Mouse (Mus musculus) retina, postnatal 7 days (tissue): Measurements from ENCODE around the gene Gpr171.
"Not testable (repeated sequence)": the region's sequence is repeated elsewhere in the genome, so short reads cannot be mapped to it uniquely, and the experiment has no call there.

Experiments used
- DNase-seq: peaks from one replicate; pipeline ENCODE4 v3.0.0-alpha.2; 2012; ENCODE audit warnings: low read depth, low spot score

Gene Gpr171

GRCm38 (mm10) chr3:59101218-59101986 lies at the start of gene Gpr171:
Gene Gpr171, minus strand, starts transcription at chr3:59101821.
- DNase-seq, result no peak

- DNase-seq, result no peak
Observed at GRCm38 (mm10) chr3:59150624-59151023, 49.0 kb upstream of the Gpr171 start.

GRCm38 (mm10) chr3:59149646-59150045 lies 48.0 kb upstream of the Gpr171 start:
- DNase-seq, result no peak

DNA sequence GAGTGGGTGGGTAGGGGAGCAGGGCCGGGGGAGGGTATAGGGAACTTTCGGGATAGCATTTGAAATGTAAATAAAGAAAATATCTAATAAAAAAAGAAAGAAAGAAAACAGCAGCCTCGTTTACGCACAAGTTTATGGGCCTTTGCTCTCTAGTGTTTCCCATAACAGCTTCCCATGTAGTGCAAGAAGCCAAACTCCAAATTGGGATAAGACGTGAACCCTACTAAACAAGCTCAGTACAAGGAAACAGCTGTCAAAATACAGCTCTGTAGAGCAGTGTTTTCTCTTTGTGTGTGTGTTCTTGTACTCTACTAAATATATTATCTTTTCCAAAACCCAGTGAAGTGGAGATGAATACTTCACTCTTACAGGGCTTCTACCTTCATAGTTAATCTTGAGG lies 43.6 kb upstream of the Gpr171 start:
- no peak for DNase-seq

GRCm38 (mm10) chr3:59141507-59142305 lies 40.1 kb upstream of the Gpr171 start:
- no peak for DNase-seq

DNA sequence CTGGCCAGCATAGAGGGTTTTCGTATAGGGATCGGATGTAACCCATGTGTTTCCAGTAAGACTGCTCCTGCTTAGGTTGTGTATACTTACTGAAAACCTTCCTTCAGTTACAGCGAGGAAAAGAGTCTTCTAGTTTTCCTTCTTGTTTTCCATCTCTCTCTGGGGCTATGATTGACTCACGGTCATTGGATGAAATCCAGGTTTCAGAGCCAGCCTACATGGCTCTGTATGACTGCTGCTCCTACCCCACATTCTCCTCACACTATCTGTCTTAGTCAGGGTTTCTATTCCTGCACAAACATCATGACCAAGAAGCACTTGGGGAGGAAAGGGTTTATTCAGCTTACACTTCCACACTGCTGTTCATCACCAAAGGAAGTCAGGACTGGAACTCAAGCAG lies 39.3 kb upstream of the Gpr171 start:
- not testable (repeated sequence) for DNase-seq

GRCm38 (mm10) chr3:59140115-59140514 lies 38.5 kb upstream of the Gpr171 start:
- DNase-seq, result no peak

DNA sequence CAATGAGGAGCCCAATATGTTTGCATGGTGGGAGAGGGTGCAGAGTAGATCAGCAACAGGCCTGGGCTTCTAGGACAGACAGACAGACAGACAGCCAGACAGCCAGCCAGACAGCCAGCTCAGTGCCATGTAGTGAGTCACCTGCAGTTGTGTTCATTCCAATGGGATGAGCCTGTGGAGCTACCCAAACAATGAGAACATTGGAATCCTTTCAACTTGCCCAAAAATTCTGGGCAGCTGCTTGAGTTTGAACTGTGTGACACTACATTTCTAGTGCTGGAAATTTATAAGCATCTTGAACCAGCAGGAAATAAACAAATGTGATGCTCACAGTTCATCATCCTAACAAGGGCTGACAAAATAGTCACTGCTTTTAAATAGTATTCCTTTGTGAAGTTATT lies 38.0 kb upstream of the Gpr171 start:
- no peak for DNase-seq

- no peak for DNase-seq
Observed at GRCm38 (mm10) chr3:59138946-59139468, 37.4 kb upstream of the Gpr171 start.

DNA sequence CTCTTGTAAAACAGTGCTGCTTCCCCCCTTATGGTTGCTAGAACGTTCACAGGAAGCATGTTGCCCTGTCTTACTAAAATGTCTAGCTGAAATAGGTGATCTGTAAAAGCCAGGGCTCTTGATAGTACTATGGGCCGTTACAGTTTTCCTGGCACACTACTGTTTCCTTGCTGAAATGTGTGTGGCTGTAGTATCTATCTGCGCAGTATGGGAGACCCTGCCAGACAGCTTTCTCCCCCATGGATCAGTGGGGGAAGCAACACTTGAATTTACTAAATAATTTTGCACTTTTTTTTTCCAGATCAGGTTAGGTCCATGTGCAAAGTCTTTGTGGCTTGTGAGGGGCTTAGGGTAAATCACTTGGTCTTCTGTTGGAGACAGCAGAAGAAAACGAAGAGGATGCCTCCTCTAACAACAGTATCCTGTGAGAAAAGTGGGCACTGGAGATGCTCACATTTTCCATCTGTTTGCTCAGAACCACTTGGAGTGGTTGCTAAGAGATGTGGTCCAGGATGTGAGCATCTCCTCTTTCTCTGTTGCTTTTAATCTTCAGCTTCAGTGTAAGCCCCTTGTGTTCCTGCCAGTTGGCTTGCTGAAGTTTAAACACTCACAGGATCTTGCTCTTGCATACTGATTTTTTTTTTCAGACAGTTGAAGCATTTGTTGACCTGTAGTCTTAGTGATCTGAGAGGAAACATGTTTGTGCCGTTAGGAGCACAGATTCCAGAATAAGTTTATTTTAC lies 34.5 kb upstream of the Gpr171 start:
- DNase-seq, result no peak

DNA sequence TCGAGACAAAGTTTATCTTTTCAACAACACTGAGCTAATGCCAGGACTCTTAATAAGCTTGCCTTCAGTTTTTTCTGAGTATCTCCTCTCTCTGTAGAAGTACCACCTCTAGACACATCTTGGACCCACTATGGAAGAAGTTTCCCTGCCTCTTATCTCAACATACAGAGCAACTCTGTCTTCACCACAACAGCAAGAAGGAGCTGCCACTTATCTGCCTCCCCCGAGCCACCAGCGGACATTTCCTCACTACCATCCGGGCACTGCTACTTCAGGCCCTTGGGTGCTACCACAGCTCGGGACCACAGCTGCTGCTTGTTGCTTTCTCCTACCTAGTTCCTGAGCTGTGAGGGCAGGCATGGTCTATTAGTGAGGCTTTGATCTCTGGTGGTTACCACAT lies 31.6 kb upstream of the Gpr171 start:
- no peak for DNase-seq

GRCm38 (mm10) chr3:59131966-59132365 lies 30.3 kb upstream of the Gpr171 start:
- no peak for DNase-seq

- no peak for DNase-seq
Observed at GRCm38 (mm10) chr3:59131081-59131480, 29.5 kb upstream of the Gpr171 start.

DNA sequence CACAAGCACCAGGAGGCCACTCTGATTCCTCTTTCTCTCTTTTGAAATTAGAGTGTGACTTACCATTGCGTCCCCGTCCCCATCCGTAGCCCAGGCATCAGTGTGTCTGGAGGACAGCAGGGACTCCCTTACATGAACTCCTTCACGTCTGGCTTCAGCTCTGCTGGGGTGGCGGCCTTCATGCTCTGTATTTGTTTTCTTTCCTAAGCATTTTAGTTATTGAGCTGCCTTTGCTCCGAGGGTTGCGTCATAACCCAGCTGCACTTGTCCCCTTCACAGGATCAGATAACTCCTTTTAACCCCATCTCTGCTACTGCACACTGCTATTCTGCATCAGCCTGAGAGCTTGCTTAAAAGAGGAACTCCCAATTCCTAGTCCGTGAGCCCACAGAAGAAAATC lies 28.8 kb upstream of the Gpr171 start:
- no peak for DNase-seq

DNA sequence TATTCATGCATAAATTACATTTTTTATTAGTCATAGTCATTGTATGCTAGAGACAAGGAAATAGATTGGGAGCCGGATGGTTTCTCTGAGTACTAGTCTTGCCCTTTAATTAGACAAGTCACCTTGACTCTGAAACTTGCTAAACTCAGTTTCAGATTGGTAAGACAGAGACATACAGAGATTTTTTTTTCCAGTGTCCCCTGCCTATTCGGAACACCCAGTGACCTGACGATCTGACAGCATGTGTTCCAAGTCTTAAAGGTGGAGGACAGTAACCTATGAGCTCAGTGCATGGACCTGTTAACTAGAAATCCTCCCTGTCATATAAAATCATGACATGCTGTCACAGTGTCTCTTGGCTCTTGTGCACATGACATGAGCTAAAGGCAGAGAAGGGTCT lies 27.9 kb upstream of the Gpr171 start:
- no peak for DNase-seq

GRCm38 (mm10) chr3:59128681-59129080 lies 27.1 kb upstream of the Gpr171 start:
- DNase-seq, result no peak

DNA sequence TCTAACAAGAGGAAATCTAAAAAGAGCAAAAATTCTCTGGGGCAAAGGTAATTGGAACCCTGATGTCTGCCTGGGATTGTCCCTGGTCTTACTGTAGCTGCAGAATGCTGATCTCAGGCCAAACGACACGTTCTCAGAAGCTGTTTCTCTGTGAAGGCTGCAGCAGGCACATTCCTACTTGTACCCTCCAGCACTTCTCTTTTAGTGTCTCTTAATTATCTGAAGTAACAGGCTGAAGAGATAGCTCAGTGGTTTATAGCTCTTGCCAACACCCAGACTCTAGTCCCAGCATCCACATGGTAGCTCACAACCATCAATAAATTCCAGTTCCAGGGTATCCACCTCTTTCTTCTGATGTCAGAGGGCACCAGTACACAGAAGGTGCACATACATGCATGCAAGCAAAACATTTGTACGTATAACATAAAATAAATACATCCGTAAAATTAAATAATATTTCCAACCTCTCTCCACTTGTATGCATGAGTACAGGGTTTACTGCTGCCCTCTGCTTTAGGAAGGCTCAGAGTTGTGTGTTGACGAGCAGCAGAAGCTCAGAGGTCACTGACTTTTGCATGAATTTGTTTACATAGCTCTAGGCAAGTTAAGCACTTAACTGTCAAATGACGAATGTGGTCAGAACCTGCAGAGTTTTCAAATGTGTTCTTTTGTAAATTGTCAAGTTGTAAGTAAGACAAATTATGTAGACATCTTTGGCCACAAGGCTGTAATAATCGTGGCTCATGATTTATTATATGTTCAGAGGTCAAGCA lies 24.3 kb upstream of the Gpr171 start:
- no peak for DNase-seq

GRCm38 (mm10) chr3:59125022-59125421 lies 23.4 kb upstream of the Gpr171 start:
- no peak for DNase-seq

DNA sequence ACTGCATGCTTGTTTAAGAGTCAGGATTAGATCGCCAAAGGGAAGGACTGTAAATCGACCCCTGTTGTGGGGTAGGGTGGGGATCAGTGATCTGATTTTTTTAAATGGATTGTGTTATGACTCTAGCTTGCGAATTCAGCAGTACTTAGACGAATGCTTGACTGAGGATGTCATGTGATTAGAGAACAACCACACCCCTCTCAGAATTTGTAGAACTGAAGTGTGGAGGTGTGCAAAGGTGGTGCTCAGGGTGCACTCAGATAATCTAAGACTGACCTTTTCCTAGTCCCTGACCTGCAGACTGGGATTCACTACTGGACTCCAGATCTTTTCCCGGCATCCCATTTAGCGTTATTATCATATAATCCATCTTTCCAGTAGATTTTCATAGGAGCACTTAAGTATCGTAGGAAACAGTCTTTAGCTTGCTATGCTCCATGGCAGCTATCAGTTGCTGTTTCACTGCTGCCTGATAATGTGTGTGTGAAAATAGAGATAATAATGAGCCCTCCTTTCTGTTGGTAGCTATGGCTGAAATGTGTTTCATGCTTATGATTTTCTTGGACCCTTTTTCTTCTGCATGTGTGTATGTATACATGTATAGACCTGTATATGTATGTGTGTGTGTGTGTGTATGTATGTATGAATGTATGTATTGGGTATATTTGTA lies 20.3 kb upstream of the Gpr171 start:
- DNase-seq, result no peak

- no peak for DNase-seq
Observed at GRCm38 (mm10) chr3:59121067-59121730, 19.6 kb upstream of the Gpr171 start.
